Mouse (Mus musculus) neural tube, embryonic 13.5 days (tissue): ENCODE data around the gene Hist1h2ac. TPM values are rescaled to one million over a fixed set of nuclear protein-coding genes. Genes with fewer than 3 reads are reported as not detected.

Experiments used
- ATAC-seq: fragments of 200-750 bp; cut with Nextera tagmentation; 2 replicates; pipeline ENCODE4 v1.8.0; 2017; ENCODE audit warnings: low read depth, mild to moderate bottlenecking, moderate TSS enrichment, moderate library complexity
- H3K27ac ChIP-seq: fragments of 300-500 bp; sonication (generic); replicated peaks from 2 replicates; pipeline ENCODE4 v1.5.1; 2015; ENCODE audit warnings: moderate library complexity, mild to moderate bottlenecking, inconsistent platforms
- H3K27me3 ChIP-seq: fragments of 300-500 bp; sonication (generic); 2 replicates; pipeline ENCODE4 v1.6.1; 2015; ENCODE audit warnings: mild to moderate bottlenecking, inconsistent platforms
- H3K36me3 ChIP-seq: fragments of 300-500 bp; sonication (generic); 2 replicates; pipeline ENCODE4 v1.6.1; 2015; ENCODE audit warnings: mild to moderate bottlenecking, inconsistent platforms
- H3K4me1 ChIP-seq: fragments of 300-500 bp; sonication (generic); replicated peaks from 2 replicates; pipeline ENCODE4 v1.6.1; 2015; ENCODE audit warnings: inconsistent platforms
- H3K4me2 ChIP-seq: fragments of 300-500 bp; sonication (generic); 2 replicates; pipeline ENCODE4 v1.6.1; 2015; ENCODE audit warnings: inconsistent platforms, mild to moderate bottlenecking, moderate library complexity
- H3K4me3 ChIP-seq: fragments of 300-500 bp; sonication (generic); 2 replicates; pipeline ENCODE4 v1.5.1; 2015; ENCODE audit warnings: mild to moderate bottlenecking, inconsistent platforms
- H3K9ac ChIP-seq: fragments of 300-500 bp; sonication (generic); 2 replicates; pipeline ENCODE4 v1.6.1; 2015; ENCODE audit warnings: moderate library complexity, mild to moderate bottlenecking, inconsistent platforms
- H3K9me3 ChIP-seq: fragments of 300-500 bp; sonication (generic); 2 replicates; pipeline ENCODE4 v1.6.1; 2016; ENCODE audit warnings: inconsistent platforms
- WGBS: fragments of 180-500 bp; shearing (Covaris S2); methylation state at CpG from one replicate; pipeline ENCODE4 v1.1.7; 2015; 5-methylcytosine and 5-hydroxymethylcytosine counted together
- polyA plus RNA-seq: library from polyadenylated mRNA; unstranded; fragments of >200 nt; fragmentation: Nextera tagmentation; extraction: Ambion mirVana; gene quantifications from 2 replicates; pipeline ENCODE4 v1.2.1, GENCODE M21; 2015

The Hist1h2ac gene
- polyA plus RNA-seq, 1 experiment from 2014 or later: 0.66 TPM

GRCm38 (mm10) chr13:23698300-23698693 lies 14.5 kb upstream of the Hist1h2ac start, which contains the start of gene Hist1h4c:
Gene Hist1h4c (minus strand): TSS chr13:23698454.
- peak; percentile 97 for ATAC-seq
- no peaks in the 10 kb centered on the region for H3K9me3 ChIP-seq
- peak within 1 kb of the TSS; percentile 92 for H3K27ac ChIP-seq
- H3K9ac ChIP-seq: peak within 1 kb of the TSS; percentile 71
- H3K4me1 ChIP-seq: peaks cover 14% of the 10 kb centered on the region
- peak within 1 kb of the TSS; percentile 45 for H3K4me3 ChIP-seq
- H3K27me3 ChIP-seq: no peaks in the 10 kb centered on the region; the same call in 1 of the 2 replicates
- WGBS: under 1% methylated on average over 22 of the region's 22 CpGs
- H3K4me2 ChIP-seq: peak within 1 kb of the TSS; percentile 73
- H3K36me3 ChIP-seq: no peaks in the 10 kb centered on the region

GRCm38 (mm10) chr13:23697491-23698299 lies 13.9 kb upstream of the Hist1h2ac start:
- peak; percentile 82 for ATAC-seq
- peak overlapping the region; percentile 92 for H3K27ac ChIP-seq
- H3K9me3 ChIP-seq: no peaks in the 10 kb centered on the region
- WGBS: under 1% methylated on average over 27 of the region's 32 CpGs
- no peaks in the 10 kb centered on the region for H3K27me3 ChIP-seq
- H3K9ac ChIP-seq: peak overlapping the region; percentile 71
- peak overlapping the region; percentile 45 for H3K4me3 ChIP-seq
- H3K4me1 ChIP-seq: peaks cover 14% of the 10 kb centered on the region
- H3K4me2 ChIP-seq: peak overlapping the region; percentile 73
- no peaks in the 10 kb centered on the region for H3K36me3 ChIP-seq

GRCm38 (mm10) chr13:23696061-23696474 lies 12.3 kb upstream of the Hist1h2ac start:
- H3K9ac ChIP-seq: no peak overlapping the region

GRCm38 (mm10) chr13:23695514-23695913 lies 11.8 kb upstream of the Hist1h2ac start, which contains the start of gene Hist1h1t:
Gene Hist1h1t (plus strand): TSS chr13:23695814.
- no peak for ATAC-seq
- no peak within 1 kb of the TSS for H3K9ac ChIP-seq
- WGBS: 54% methylated on average over 9 of the region's 13 CpGs

More at GRCm38 (mm10) chr13:23696061-23696474, 12.3 kb upstream of the Hist1h2ac start:
- Histone ChIP-seq H3K27ac (no peak overlapping the region), H3K4me3 (no peak overlapping the region), H3K36me3 (no peaks in the 10 kb centered on the region), H3K9me3 (no peaks in the 10 kb centered on the region), H3K4me2 (peak overlapping the region; percentile 12; the same call in 1 of the 2 replicates), H3K27me3 (no peaks in the 10 kb centered on the region), H3K4me1 (peaks cover 14% of the 10 kb centered on the region)
- WGBS: 67% methylated on average over 15 of the region's 15 CpGs
- ATAC-seq: no peak

GRCm38 (mm10) chr13:23694956-23695355 lies 11.2 kb upstream of the Hist1h2ac start:
- Histone ChIP-seq H3K9ac (no peak overlapping the region), H3K4me3 (no peak overlapping the region), H3K9me3 (no peaks in the 10 kb centered on the region), H3K27me3 (no peaks in the 10 kb centered on the region), H3K27ac (no peak overlapping the region), H3K4me2 (no peak overlapping the region), H3K4me1 (peaks cover 14% of the 10 kb centered on the region), H3K36me3 (no peaks in the 10 kb centered on the region)
- ATAC-seq: no peak
- WGBS: 93% methylated on average over 9 of the region's 9 CpGs

More at GRCm38 (mm10) chr13:23695514-23695913, 11.8 kb upstream of the Hist1h2ac start, which contains the start of gene Hist1h1t:
- H3K4me3 ChIP-seq: no peak within 1 kb of the TSS
- H3K9me3 ChIP-seq: no peaks in the 10 kb centered on the region
- H3K36me3 ChIP-seq: no peaks in the 10 kb centered on the region
- peak within 1 kb of the TSS; percentile 12; the same call in 1 of the 2 replicates for H3K4me2 ChIP-seq
- H3K27me3 ChIP-seq: no peaks in the 10 kb centered on the region
- H3K4me1 ChIP-seq: peaks cover 14% of the 10 kb centered on the region
- no peak within 1 kb of the TSS for H3K27ac ChIP-seq

GRCm38 (mm10) chr13:23693856-23694440 lies 10.2 kb upstream of the Hist1h2ac start:
- Histone ChIP-seq H3K36me3 (no peaks in the 10 kb centered on the region), H3K4me1 (peaks cover 11% of the 10 kb centered on the region), H3K4me2 (no peak overlapping the region), H3K9me3 (no peaks in the 10 kb centered on the region), H3K4me3 (no peak overlapping the region), H3K9ac (no peak overlapping the region), H3K27me3 (no peaks in the 10 kb centered on the region), H3K27ac (no peak overlapping the region)
- ATAC-seq: no peak
- WGBS: 86% methylated on average over 6 of the region's 6 CpGs

- no peaks in the 10 kb centered on the region for H3K27me3 ChIP-seq
- H3K36me3 ChIP-seq: no peaks in the 10 kb centered on the region
- no peak overlapping the region for H3K9ac ChIP-seq
- no peak for ATAC-seq
- H3K27ac ChIP-seq: no peak overlapping the region
- 83% methylated on average over 2 of the region's 2 CpGs for WGBS
- H3K4me2 ChIP-seq: no peak overlapping the region
- no peaks in the 10 kb centered on the region for H3K9me3 ChIP-seq
- no peak overlapping the region for H3K4me3 ChIP-seq
- H3K4me1 ChIP-seq: peaks cover 16% of the 10 kb centered on the region
Measured at GRCm38 (mm10) chr13:23689459-23689858, 5.7 kb upstream of the Hist1h2ac start.

- H3K9me3 ChIP-seq: no peaks in the 10 kb centered on the region
- ATAC-seq: no peak
Measured at GRCm38 (mm10) chr13:23688956-23689355, 5.2 kb upstream of the Hist1h2ac start.

GRCm38 (mm10) chr13:23687907-23688306 lies 4.2 kb upstream of the Hist1h2ac start:
- 94% methylated on average over 7 of the region's 7 CpGs for WGBS
- H3K4me1 ChIP-seq: peaks cover 21% of the 10 kb centered on the region
- no peak for ATAC-seq

More at GRCm38 (mm10) chr13:23688956-23689355, 5.2 kb upstream of the Hist1h2ac start:
- H3K27me3 ChIP-seq: no peaks in the 10 kb centered on the region
- 96% methylated on average over 2 of the region's 2 CpGs for WGBS
- no peak overlapping the region for H3K4me3 ChIP-seq
- no peaks in the 10 kb centered on the region for H3K36me3 ChIP-seq
- peaks cover 16% of the 10 kb centered on the region for H3K4me1 ChIP-seq
- H3K9ac ChIP-seq: no peak overlapping the region
- H3K4me2 ChIP-seq: no peak overlapping the region
- no peak overlapping the region for H3K27ac ChIP-seq

GRCm38 (mm10) chr13:23687181-23687580 lies 3.4 kb upstream of the Hist1h2ac start:
- H3K9ac ChIP-seq: no peak overlapping the region
- peaks cover 27% of the 10 kb centered on the region for H3K4me1 ChIP-seq
- H3K27me3 ChIP-seq: no peaks in the 10 kb centered on the region
- H3K9me3 ChIP-seq: no peaks in the 10 kb centered on the region
- no peak for ATAC-seq
- no peak overlapping the region for H3K4me3 ChIP-seq
- 86% methylated on average over 4 of the region's 4 CpGs for WGBS
- no peak overlapping the region for H3K4me2 ChIP-seq
- no peak overlapping the region for H3K27ac ChIP-seq
- H3K36me3 ChIP-seq: no peaks in the 10 kb centered on the region

More at GRCm38 (mm10) chr13:23687907-23688306, 4.2 kb upstream of the Hist1h2ac start:
- Histone ChIP-seq H3K36me3 (no peaks in the 10 kb centered on the region), H3K9ac (no peak overlapping the region), H3K9me3 (no peaks in the 10 kb centered on the region), H3K4me3 (no peak overlapping the region), H3K27me3 (no peaks in the 10 kb centered on the region), H3K27ac (no peak overlapping the region), H3K4me2 (no peak overlapping the region)

- Histone ChIP-seq H3K4me1 (peaks cover 27% of the 10 kb centered on the region), H3K9ac (peak overlapping the region; percentile 79), H3K36me3 (no peaks in the 10 kb centered on the region), H3K27me3 (no peaks in the 10 kb centered on the region), H3K27ac (peak overlapping the region; percentile 96), H3K9me3 (no peaks in the 10 kb centered on the region), H3K4me2 (peak overlapping the region; percentile 72), H3K4me3 (peak overlapping the region; percentile 50)
- no peak for ATAC-seq
- WGBS: 44% methylated on average over 4 of the region's 4 CpGs
Measured at GRCm38 (mm10) chr13:23685966-23686365, 2.2 kb upstream of the Hist1h2ac start.
